Mouse (Mus musculus) embryonic facial prominence, embryonic 10.5 days (tissue): ENCODE results near the gene Oxld1. TPM values are rescaled to one million over a fixed set of nuclear protein-coding genes. Genes with fewer than 3 reads are reported as not detected.

Experiments
- DNase-seq: peaks from one replicate; pipeline ENCODE4 v3.0.0-alpha.2; 2017; ENCODE audit warnings: low spot score
- H3K27ac ChIP-seq: fragments of 300-500 bp; sonication (generic); replicated peaks from 2 replicates; pipeline ENCODE4 v1.5.1; 2016; ENCODE audit warnings: mild to moderate bottlenecking
- H3K27me3 ChIP-seq: fragments of 300-500 bp; sonication (generic); replicated peaks from 2 replicates; pipeline ENCODE4 v1.6.1; 2016; ENCODE audit warnings: low read depth, mild to moderate bottlenecking; ENCODE audit not compliant: poor library complexity, severe bottlenecking
- H3K36me3 ChIP-seq: fragments of 300-500 bp; sonication (generic); replicated peaks from 2 replicates; pipeline ENCODE4 v1.6.1; 2016; ENCODE audit warnings: mild to moderate bottlenecking, moderate library complexity
- H3K4me1 ChIP-seq: fragments of 300-500 bp; sonication (generic); 2 replicates; pipeline ENCODE4 v1.6.1; 2016
- H3K4me3 ChIP-seq: fragments of 300-500 bp; sonication (generic); 2 replicates; pipeline ENCODE4 v1.5.1; 2016; ENCODE audit warnings: mild to moderate bottlenecking, moderate library complexity
- H3K9me3 ChIP-seq: fragments of 300-500 bp; sonication (generic); 2 replicates; pipeline ENCODE4 v1.6.1; 2016; ENCODE audit warnings: mild to moderate bottlenecking
- WGBS: fragments of 180-500 bp; shearing (Covaris S2); methylation state at CpG from one replicate; pipeline ENCODE4 v1.1.7; 2016; 5-methylcytosine and 5-hydroxymethylcytosine counted together
- polyA plus RNA-seq: library from polyadenylated mRNA; unstranded; fragments of >200 nt; fragmentation: Nextera tagmentation; extraction: Ambion mirVana; gene quantifications from 2 replicates; pipeline ENCODE4 v1.2.1, GENCODE M21; 2016

The Oxld1 gene
- polyA plus RNA-seq, 1 experiment from 2014 or later: 12.8 TPM

DNA sequence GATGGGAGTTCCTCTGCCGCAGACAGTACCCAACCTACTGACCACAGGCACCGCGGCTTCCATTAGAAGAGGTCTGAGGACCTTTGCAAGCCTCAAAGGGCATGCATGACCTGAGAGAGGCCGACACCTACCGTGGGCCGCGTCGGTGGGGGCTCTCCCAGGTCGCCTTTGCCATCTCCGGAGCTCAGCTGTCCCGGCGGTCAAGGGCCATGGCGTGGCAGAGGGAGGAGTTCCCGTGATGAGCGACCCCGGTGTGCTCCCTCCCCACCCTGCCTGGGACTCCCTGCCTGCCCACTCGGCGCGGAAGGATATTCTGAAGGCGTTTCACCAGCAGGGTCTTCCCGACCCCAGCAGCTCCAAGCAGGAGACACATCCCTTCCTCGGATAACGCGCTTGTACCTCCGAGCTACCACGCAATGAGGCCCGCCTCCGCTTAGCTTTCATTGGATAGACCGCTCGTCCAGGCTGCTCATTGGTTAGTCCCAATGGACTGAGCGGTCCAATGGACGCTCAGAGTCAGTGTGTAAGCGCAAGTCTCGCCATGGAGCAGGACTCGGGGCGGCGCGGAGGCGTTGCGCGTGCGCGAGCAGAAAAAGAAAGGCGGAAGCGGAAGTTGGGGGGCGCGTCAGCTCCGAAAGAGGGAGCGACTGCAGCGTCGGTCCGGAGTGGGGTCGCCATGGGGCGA, 9.3 kb upstream of the Oxld1 start, which contains the start of gene Arl16:
Arl16 (minus strand) TSS at position 557 of the 685 bp plus-strand sequence.
- Histone ChIP-seq H3K4me3 (peak within 1 kb of the TSS; percentile 98), H3K27ac (peak within 1 kb of the TSS; percentile 87), H3K36me3 (peaks cover 70% of the 10 kb centered on the region), H3K27me3 (no peaks in the 10 kb centered on the region), H3K9me3 (no peaks in the 10 kb centered on the region), H3K4me1 (peaks cover 27% of the 10 kb centered on the region)
- peak; percentile 98 for DNase-seq
- under 1% methylated on average over 54 of the region's 54 CpGs for whole genome bisulfite sequencing

DNA sequence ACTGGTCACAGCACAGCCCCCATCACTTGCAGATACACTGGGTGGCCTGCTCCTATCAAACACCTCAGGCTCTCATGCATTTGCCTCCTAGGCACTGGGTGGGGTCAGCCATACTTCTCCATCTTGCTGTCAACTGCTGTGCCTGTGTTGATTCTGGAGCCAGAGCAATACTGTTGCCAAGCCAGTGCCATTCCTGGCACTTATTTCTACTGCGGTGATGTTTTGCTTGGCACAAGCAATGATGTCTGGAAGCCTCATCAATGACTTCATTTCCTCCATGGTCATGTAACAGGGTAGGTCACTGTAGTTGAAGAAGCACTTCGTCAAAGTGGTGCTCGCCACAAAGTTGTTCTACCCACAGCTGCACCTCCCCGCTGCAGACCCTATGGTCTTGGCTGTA, 7.7 kb upstream of the Oxld1 start:
- no peaks in the 10 kb centered on the region for H3K9me3 ChIP-seq
- DNase-seq: no peak
- peak overlapping the region; percentile 98; the same call in 1 of the 2 replicates for H3K4me3 ChIP-seq
- peaks cover 70% of the 10 kb centered on the region for H3K36me3 ChIP-seq
- H3K27ac ChIP-seq: no peak overlapping the region
- 95% methylated on average over 4 of the region's 4 CpGs for WGBS
- peaks cover 27% of the 10 kb centered on the region for H3K4me1 ChIP-seq
- H3K27me3 ChIP-seq: no peaks in the 10 kb centered on the region

DNA sequence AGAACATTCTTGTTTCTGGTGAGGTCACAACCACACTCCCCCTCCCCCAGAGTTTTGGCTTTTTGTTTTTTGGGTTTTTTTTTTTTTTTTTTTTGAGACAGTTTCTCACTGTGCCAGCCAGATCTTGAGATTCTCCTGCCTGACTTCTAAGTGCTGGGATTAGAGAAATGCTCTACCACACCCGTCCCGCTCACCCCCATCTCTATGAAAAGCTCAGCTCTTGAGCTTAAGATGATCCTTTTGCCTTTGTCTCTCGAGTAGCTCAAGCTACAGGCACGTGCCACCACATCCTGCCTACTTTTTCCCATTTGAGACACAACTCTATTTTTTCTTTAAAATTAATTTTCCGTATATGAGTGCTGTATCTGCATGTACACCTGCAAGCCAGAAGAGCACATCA, 6.5 kb upstream of the Oxld1 start:
- no peak for DNase-seq
- peaks cover 29% of the 10 kb centered on the region for H3K4me1 ChIP-seq
- H3K36me3 ChIP-seq: peaks cover 69% of the 10 kb centered on the region
- no peaks in the 10 kb centered on the region for H3K9me3 ChIP-seq
- no peak overlapping the region for H3K4me3 ChIP-seq
- no peaks in the 10 kb centered on the region for H3K27me3 ChIP-seq
- H3K27ac ChIP-seq: no peak overlapping the region
- WGBS: 85% methylated on average over 5 of the region's 5 CpGs

DNA sequence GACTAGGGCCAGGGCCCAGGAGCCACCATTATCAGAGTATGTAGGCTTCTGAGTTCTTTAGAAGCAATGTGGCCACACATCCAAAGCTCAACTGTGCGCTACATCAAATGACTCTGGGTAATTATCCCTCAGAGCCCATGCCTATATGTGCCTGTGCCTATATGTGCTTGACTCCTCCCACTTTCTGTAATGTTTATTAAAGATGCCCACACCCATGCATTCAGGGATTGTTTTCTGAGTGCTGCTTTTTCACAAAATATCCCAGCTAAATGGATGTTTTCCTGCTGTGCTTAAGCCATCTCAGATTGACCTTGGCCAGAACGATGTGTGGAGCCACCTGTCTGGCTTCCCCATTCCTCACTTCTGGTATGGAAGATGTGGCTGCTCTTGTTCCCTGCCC, 5.7 kb upstream of the Oxld1 start:
- Histone ChIP-seq H3K9me3 (no peaks in the 10 kb centered on the region), H3K4me3 (no peak overlapping the region), H3K27me3 (no peaks in the 10 kb centered on the region), H3K4me1 (peaks cover 33% of the 10 kb centered on the region), H3K27ac (no peak overlapping the region), H3K36me3 (peaks cover 72% of the 10 kb centered on the region)
- DNase-seq: no peak
- 92% methylated on average over 2 of the region's 2 CpGs for WGBS

DNA sequence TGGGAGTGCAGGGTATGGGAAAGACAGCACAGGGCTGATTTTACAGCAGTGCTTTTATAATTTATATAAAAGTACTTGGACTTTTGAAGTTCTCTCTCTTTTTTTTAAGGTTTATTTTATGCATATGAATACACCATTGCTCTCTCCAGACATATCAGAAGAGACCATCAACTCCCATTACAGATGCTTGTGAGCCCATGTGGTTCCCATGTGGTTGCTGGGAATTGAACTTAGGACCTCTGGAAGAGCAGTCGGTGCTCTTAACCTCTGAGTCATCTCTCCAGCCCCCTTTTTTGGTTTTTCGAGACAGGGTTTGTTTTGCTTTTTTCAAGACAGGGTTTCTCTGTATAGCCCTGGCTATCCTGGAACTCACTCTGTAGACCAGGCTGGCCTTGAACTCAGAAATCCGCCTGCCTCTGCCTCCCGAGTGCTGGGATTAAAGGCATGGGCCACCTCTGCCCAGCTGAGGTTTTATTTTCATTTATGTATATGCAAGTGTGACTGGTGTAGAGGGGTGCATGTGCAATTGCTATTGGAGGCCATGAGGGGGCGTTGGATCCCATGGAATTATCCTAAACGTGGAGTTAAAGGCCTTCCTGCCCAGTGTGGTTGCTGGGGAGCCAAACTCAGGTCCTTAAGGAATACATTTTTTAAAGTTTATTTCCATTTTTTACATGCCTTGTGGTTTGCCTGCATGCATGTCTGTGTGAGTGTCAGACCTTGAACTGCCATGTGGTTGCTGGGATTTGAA, 1.2 kb upstream of the Oxld1 start:
- peak overlapping the region; percentile 94 for H3K4me3 ChIP-seq
- peaks cover 28% of the 10 kb centered on the region for H3K4me1 ChIP-seq
- H3K36me3 ChIP-seq: peaks cover 60% of the 10 kb centered on the region
- H3K27ac ChIP-seq: peak overlapping the region; percentile 93
- DNase-seq: no peak
- H3K27me3 ChIP-seq: no peaks in the 10 kb centered on the region
- 63% methylated on average over 6 of the region's 6 CpGs for WGBS
- no peaks in the 10 kb centered on the region for H3K9me3 ChIP-seq

DNA sequence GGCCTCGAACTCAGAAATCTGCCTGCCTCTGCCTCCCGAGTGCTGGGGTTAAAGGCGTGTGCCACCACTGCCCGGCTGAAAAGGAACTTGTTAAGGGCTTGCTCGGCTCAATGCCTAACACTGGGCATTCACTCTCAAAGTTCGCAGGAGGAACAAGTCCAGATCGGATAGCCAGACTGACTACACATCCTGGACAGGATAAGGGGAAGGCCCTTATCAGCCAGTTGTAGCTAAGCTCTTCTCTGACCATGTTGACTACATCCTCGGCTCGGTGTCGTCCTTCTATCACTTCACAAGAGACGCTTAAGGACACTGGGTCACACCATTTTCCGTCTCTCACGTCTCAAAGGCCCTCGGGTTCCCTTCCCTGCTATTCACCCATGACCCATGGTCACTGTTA, 498 bp downstream of the Oxld1 start:
- peaks cover 43% of the 10 kb centered on the region for H3K36me3 ChIP-seq
- DNase-seq: no peak
- WGBS: 40% methylated on average over 14 of the region's 14 CpGs
- peaks cover 28% of the 10 kb centered on the region for H3K4me1 ChIP-seq
- no peaks in the 10 kb centered on the region for H3K27me3 ChIP-seq
- H3K27ac ChIP-seq: peak overlapping the region; percentile 93
- peak overlapping the region; percentile 94 for H3K4me3 ChIP-seq
- no peaks in the 10 kb centered on the region for H3K9me3 ChIP-seq

DNA sequence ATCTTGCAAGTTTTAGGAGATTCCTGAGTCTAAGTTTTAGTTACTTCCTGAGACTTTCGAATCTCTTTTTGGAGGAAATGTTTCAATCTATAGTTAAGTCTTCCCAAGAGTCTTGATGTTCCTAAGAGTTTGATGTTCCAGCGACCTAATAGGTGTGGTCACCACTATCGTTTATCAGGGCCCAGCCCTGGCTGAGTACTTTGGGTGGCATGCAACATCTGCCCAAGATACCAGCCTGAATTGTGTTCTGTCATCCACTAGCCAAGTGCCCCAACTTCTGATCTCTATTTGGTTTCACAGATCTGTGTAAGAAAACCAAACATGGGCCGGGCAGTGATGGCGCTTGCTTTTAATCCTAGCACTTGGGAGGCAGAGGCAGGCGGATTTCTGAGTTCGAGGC, 2.5 kb downstream of the Oxld1 start:
- Histone ChIP-seq H3K4me3 (no peak overlapping the region), H3K9me3 (no peaks in the 10 kb centered on the region), H3K36me3 (peaks cover 24% of the 10 kb centered on the region), H3K4me1 (peaks cover 28% of the 10 kb centered on the region), H3K27me3 (no peaks in the 10 kb centered on the region), H3K27ac (no peak overlapping the region)
- WGBS: 93% methylated on average over 7 of the region's 7 CpGs
- no peak for DNase-seq

DNA sequence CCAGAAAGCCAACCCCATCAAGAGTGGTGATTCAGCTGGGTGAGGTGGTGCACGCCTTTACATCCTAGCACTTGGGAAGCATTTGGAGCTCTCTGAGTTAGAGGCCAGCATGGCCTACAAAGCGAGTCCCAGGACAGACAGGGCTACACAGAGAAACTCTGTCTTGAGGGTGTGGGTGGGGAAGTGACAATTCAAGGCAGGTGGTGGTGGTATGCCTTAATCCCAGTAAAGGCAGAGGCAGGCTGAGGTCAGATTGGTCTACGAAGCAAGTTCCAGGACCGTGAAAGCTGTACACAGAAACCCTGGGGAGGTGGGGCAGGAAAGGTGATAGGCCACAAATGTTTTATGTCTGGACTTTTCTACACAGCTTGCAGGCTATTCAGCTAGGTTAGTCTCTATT, 2.9 kb downstream of the Oxld1 start:
- H3K4me1 ChIP-seq: peaks cover 28% of the 10 kb centered on the region
- WGBS: 87% methylated on average over 4 of the region's 4 CpGs

DNA sequence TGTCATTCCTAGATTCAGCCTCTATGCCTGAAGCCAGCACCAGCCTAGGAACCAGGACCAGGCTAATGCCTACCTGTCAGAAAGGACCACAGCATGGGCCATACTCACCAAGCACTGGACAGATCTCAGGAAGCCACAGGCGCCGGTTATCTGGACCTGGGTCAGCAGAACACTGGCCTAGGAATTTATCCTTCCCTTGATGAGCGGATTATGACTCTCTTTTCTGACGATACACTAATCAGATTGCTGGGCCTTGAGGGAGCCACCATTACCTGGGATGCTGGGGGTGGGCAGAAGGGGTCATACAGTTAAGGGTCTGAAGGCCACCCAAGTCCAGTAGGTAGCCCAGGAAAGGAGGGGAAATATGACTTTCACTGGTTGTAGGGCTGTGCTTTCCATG, 4.6 kb downstream of the Oxld1 start, which contains the start of gene Pde6g:
Pde6g (minus strand) TSS at position 195 of the 400 bp plus-strand sequence.
- no peak within 1 kb of the TSS for H3K27ac ChIP-seq
- H3K36me3 ChIP-seq: peaks cover 9% of the 10 kb centered on the region; the same call in 1 of the 2 replicates
- no peak within 1 kb of the TSS for H3K4me3 ChIP-seq
- no peak for DNase-seq
- H3K9me3 ChIP-seq: no peaks in the 10 kb centered on the region
- WGBS: 83% methylated on average over 4 of the region's 4 CpGs
- peaks cover 20% of the 10 kb centered on the region for H3K4me1 ChIP-seq
- no peaks in the 10 kb centered on the region for H3K27me3 ChIP-seq

More for the DNA sequence above, 2.9 kb downstream of the Oxld1 start:
- Histone ChIP-seq H3K9me3 (no peaks in the 10 kb centered on the region), H3K4me3 (no peak overlapping the region), H3K36me3 (peaks cover 20% of the 10 kb centered on the region), H3K27ac (no peak overlapping the region), H3K27me3 (no peaks in the 10 kb centered on the region)
- no peak for DNase-seq

DNA sequence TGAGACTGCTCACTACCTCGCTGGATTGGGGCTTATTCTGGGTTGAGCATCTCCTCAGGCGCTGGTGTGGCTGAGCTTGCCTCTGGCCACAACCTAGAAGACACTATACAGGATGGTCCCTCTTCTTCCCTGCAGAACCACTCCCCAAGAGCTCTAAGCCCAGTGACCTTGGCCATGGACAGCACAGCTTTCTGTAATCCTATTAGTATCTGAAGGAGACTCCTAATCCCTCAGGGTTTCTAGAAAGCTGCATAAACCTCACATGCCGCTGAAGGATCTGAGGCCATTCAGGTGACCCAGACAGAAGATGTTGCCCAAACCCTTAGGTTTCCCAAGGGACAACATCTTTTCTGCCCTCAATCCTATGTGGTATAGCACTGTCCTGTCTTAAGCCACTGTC, 5.6 kb downstream of the Oxld1 start:
- WGBS: 68% methylated on average over 3 of the region's 3 CpGs
- Histone ChIP-seq H3K27ac (no peak overlapping the region), H3K4me1 (peaks cover 18% of the 10 kb centered on the region), H3K36me3 (peaks cover 9% of the 10 kb centered on the region; the same call in 1 of the 2 replicates), H3K4me3 (no peak overlapping the region), H3K27me3 (no peaks in the 10 kb centered on the region), H3K9me3 (no peaks in the 10 kb centered on the region)
- no peak for DNase-seq

DNA sequence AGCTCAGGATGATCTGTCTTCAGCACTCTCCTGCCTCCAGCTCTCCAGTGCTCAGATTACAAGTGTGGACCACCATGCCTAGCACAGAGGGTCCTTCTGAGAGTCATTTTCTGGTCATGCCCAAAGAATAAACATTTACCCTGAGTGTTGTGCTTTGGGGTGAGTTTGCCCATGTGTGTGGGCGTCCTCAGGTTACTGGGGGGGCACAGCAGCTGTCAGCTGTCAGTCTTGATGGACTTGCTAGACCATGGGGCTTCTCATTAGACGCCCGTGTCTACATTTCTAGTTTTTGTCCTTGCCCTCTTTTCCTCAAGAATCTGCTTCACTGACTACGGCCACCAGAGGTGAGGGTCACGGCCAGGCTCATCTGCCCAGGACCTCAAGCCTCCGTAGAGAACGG, 10.7 kb downstream of the Oxld1 start:
- no peak overlapping the region for H3K27ac ChIP-seq
- H3K27me3 ChIP-seq: no peaks in the 10 kb centered on the region; the same call in 1 of the 2 replicates
- no peak overlapping the region for H3K4me3 ChIP-seq
- no peaks in the 10 kb centered on the region for H3K36me3 ChIP-seq
- 78% methylated on average over 7 of the region's 7 CpGs for WGBS
- H3K9me3 ChIP-seq: no peaks in the 10 kb centered on the region
- peaks cover 17% of the 10 kb centered on the region for H3K4me1 ChIP-seq
- no peak for DNase-seq

DNA sequence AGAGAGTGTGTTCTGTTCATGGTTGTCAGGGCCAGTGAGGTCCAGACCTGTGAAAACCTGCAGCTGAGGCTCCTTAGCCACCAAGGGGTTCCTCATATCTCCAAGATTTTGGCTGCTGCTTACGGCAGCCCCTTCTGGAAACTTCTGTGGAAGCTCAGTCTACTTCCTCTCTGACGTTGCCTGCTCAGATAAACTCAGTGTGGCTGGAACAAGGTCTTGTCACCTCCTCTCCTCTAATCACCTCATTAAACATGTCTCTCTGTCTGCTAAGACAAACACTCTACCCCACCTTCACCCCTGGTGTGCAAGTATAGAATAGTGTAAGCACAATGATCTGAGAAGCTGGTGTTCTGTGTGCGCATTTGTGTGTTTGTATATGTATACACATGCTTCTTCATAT, 12.4 kb downstream of the Oxld1 start:
- H3K27ac ChIP-seq: no peak overlapping the region
- H3K9me3 ChIP-seq: no peaks in the 10 kb centered on the region
- H3K4me3 ChIP-seq: no peak overlapping the region
- no peak for DNase-seq
- 85% methylated on average over 3 of the region's 3 CpGs for WGBS
- no peaks in the 10 kb centered on the region for H3K36me3 ChIP-seq
- H3K4me1 ChIP-seq: peaks cover 17% of the 10 kb centered on the region
- H3K27me3 ChIP-seq: no peaks in the 10 kb centered on the region; the same call in 1 of the 2 replicates

DNA sequence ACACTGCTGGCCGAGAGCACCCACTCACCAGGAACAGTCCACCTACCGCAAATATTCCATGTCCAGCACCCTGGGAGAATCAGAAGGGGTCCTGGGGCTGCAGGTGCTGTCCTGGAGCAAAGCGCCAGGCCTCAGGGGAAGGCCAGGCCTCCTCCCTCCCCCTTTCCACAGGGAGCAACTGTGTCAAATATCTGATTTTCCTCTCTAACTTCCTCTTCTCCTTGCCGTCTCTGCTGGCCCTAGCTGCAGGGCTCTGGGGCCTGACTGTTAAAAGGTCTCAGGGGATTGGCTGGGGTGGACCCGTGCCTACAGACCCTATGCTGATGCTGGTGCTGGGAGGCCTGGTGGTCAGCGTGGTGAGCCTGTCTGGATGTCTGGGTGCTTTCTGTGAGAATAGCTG, 13.8 kb downstream of the Oxld1 start:
- Histone ChIP-seq H3K9me3 (no peaks in the 10 kb centered on the region), H3K36me3 (no peaks in the 10 kb centered on the region), H3K4me3 (no peak overlapping the region; the same call in 1 of the 2 replicates), H3K4me1 (peaks cover 17% of the 10 kb centered on the region), H3K27me3 (no peaks in the 10 kb centered on the region; the same call in 1 of the 2 replicates), H3K27ac (no peak overlapping the region)
- 64% methylated on average over 6 of the region's 6 CpGs for whole genome bisulfite sequencing
- no peak for DNase-seq
